ENCODE assay signal across 10 mouse cellular contexts in the genomic region with DNA sequence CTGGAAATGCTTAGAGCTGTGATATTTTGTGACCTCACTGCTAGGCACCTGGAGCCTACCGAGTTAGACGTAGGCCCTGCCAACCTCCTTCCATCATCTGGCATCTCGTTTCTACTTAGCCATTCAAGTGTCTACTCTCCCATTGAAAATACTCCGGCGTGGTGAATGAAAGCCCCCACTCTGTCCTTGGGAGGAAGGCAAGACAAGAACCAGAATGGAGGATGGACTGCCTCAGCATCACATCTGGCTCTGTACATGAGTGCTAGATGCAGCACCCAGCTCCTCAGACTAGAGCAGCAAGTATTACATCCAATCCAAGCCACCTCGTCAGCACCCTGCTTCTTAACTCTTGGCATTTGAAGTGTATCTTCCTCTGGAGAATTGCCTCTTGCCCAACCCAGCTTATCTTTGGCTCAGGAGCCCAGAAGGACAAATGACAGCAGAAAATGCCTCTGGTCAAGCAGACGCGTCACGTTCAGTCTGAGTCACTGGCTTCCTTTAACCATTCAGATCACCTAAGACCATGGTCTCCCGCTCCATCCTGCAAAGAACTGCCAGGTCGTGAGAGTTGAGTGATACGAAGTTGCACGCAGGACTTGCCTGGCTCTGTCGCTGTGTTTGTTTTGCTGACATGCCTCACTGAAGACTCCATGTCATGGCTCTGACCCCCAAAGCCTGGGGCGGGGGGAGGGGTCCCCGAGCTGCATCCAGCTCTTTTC.
DNase-seq lines count a peak whose midpoint lies in the region; ATAC-seq lines count a peak whose summit lies in the region.
"Had no signal": no experiment of that assay in that cellular context is flagged by ENCODE, and none has a peak within 500 bp of the region (broad histone marks: within the 10 kb centered on the region; RNA-seq: fewer than 3 reads in every experiment).

No protein-coding gene starts in this region.

- no peaks in the 10 kb centered on the region for H3K36me3 ChIP-seq in heart, embryonic 16.5 days (ENCODE audit: control insufficient read depth, insufficient read depth)
- H3K36me3 ChIP-seq in forebrain, embryonic 14.5 days (ENCODE audit: control insufficient read depth, insufficient read depth, low read length): no peaks in the 10 kb centered on the region
- no peaks in the 10 kb centered on the region for H3K36me3 ChIP-seq in midbrain, embryonic 10.5 days

- peak overlapping the region; percentile 34 for H3K4me3 ChIP-seq in heart, embryonic 16.5 days (ENCODE audit: low read length)
- peak overlapping the region; percentile 28 for H3K4me3 ChIP-seq in forebrain, embryonic 14.5 days (ENCODE audit: low read depth, low read length)
- peak overlapping the region; percentile 39 for H3K4me3 ChIP-seq in midbrain, embryonic 10.5 days

- intact Hi-C loops in heart, postnatal 10 days (cut with DNase I): no loop called here

- no peaks in the 10 kb centered on the region for H3K9me3 ChIP-seq in heart, embryonic 16.5 days (replicated peaks; ENCODE audit: control insufficient read depth, low read length)
- no peaks in the 10 kb centered on the region for H3K9me3 ChIP-seq in forebrain, embryonic 14.5 days (replicated peaks; ENCODE audit: control insufficient read depth, low read length)
- no peaks in the 10 kb centered on the region for H3K9me3 ChIP-seq in midbrain, embryonic 10.5 days (replicated peaks)

- 49% methylated on average over 16 of the region's 16 CpGs for WGBS in heart, embryonic 16.5 days
- WGBS in forebrain, embryonic 14.5 days: 55% methylated on average over 16 of the region's 16 CpGs
- WGBS in midbrain, embryonic 10.5 days: 57% methylated on average over 16 of the region's 16 CpGs

- no peaks in the 10 kb centered on the region for H3K27me3 ChIP-seq in heart, embryonic 16.5 days (ENCODE audit: control insufficient read depth, insufficient read depth, low read length)
- H3K27me3 ChIP-seq in forebrain, embryonic 14.5 days (replicated peaks; ENCODE audit: control insufficient read depth, insufficient read depth, low read length): no peaks in the 10 kb centered on the region
- peaks cover 8% of the 10 kb centered on the region; the same call in 1 of the 2 replicates for H3K27me3 ChIP-seq in midbrain, embryonic 10.5 days (ENCODE audit: low read depth, poor library complexity, severe bottlenecking)

- H3K27ac ChIP-seq in heart, embryonic 16.5 days (ENCODE audit: low read length): no peak overlapping the region
- peak overlapping the region; percentile 78; the same call in 1 of the 2 replicates for H3K27ac ChIP-seq in forebrain, embryonic 14.5 days (ENCODE audit: low read depth, low read length)
- peak overlapping the region; percentile 61 for H3K27ac ChIP-seq in midbrain, embryonic 10.5 days (replicated peaks)

- H3K4me1 ChIP-seq in heart, embryonic 16.5 days (ENCODE audit: control insufficient read depth, insufficient read depth, low read length): no peaks in the 10 kb centered on the region; the same call in 1 of the 2 replicates
- peaks cover 8% of the 10 kb centered on the region for H3K4me1 ChIP-seq in forebrain, embryonic 14.5 days (ENCODE audit: control insufficient read depth, insufficient read depth, low read length)
- H3K4me1 ChIP-seq in midbrain, embryonic 10.5 days: peaks cover 29% of the 10 kb centered on the region

- no peak for DNase-seq in heart, postnatal 10 days
- DNase-seq in adrenal gland, adult (ENCODE audit: inconsistent age in 2 of 2, low spot score in 1 of 2): peak; percentile 34 to 77
- DNase-seq in forebrain, embryonic 14.5 days (ENCODE audit: low spot score): no peak
- no peak for DNase-seq in midbrain, embryonic 10.5 days (ENCODE audit: low spot score)
- DNase-seq in urinary bladder, postnatal 25 days (ENCODE audit: low spot score): no peak
- DNase-seq in right cerebral cortex, postnatal 4 days: no peak
- DNase-seq in spleen, postnatal 10 days (ENCODE audit: low spot score in 2 of 2): no peak
- DNase-seq: kidney, adult 8-10 months; thymus, postnatal 36 days had no signal

- peak overlapping the region; percentile 63 for H3K4me2 ChIP-seq in heart, embryonic 16.5 days (ENCODE audit: low read depth, low read length)
- H3K4me2 ChIP-seq in forebrain, embryonic 14.5 days (ENCODE audit: low read length): peak overlapping the region; percentile 55

- no peak for ATAC-seq in heart, embryonic 16.5 days (replicated peaks; ENCODE audit: extremely low read depth, insufficient read depth, low FRiP score)
- no peak for ATAC-seq in forebrain, embryonic 14.5 days

- no peak overlapping the region; the same call in 1 of the 2 replicates for H3K9ac ChIP-seq in heart, embryonic 16.5 days (ENCODE audit: low read length)
- H3K9ac ChIP-seq in forebrain, embryonic 14.5 days (ENCODE audit: low read length): peak overlapping the region; percentile 53; the same call in 1 of the 2 replicates

Comparison
In these comparisons a context has a peak if more than half of its experiments do, and no peak if none do; other contexts are left out.
1. DNase-seq: peak in adrenal gland, adult (2 of 2); none in heart, postnatal 10 days (0 of 2), forebrain, embryonic 14.5 days (single experiment), midbrain, embryonic 10.5 days (single experiment), urinary bladder, postnatal 25 days (single experiment), right cerebral cortex, postnatal 4 days (single experiment) and spleen, postnatal 10 days (0 of 2).
2. Peak in every context shown above with its lines, with median percentiles within 50 percentile points of each other: H3K4me3 ChIP-seq.